Mouse (Mus musculus): Measurements from ENCODE around the gene Tmem178b. TPM values are rescaled to one million over a fixed set of nuclear protein-coding genes. Genes with fewer than 3 reads are reported as not detected.

The Tmem178b gene
- polyA plus RNA-seq, 1 experiment from 2014 or later = 29.8 TPM

GRCm38 (mm10) chr6:40217651-40218050, 344.6 kb downstream of the Tmem178b start:
- Histone ChIP-seq H3K9ac (replicated peaks) (no peak overlapping the region), H3K9me3 (no peaks in the 10 kb centered on the region), H3K36me3 (no peaks in the 10 kb centered on the region), H3K27me3 (no peaks in the 10 kb centered on the region), H3K4me1 (replicated peaks) (no peaks in the 10 kb centered on the region), H3K4me3 (replicated peaks) (no peak overlapping the region), H3K4me2 (replicated peaks) (no peak overlapping the region), H3K27ac (no peak overlapping the region)
- ATAC-seq = no peak
- 98% methylated on average over 3 of the region's 3 CpGs for WGBS

- no peak overlapping the region for H3K4me3 ChIP-seq (replicated peaks)
- H3K27me3 ChIP-seq = no peaks in the 10 kb centered on the region
- no peak overlapping the region for H3K4me2 ChIP-seq (replicated peaks)
Observed at GRCm38 (mm10) chr6:40220634-40221120, 347.6 kb downstream of the Tmem178b start.

GRCm38 (mm10) chr6:40225585-40226280, 352.7 kb downstream of the Tmem178b start:
- no peak for ATAC-seq
- H3K9ac ChIP-seq (replicated peaks) = no peak overlapping the region
- 0 out of 2 replicates have a peak, but pooled peaks cover 5% of the 10 kb centered on the region for H3K4me1 ChIP-seq (replicated peaks)
- H3K27me3 ChIP-seq = no peaks in the 10 kb centered on the region
- H3K9me3 ChIP-seq = no peaks in the 10 kb centered on the region
- H3K4me2 ChIP-seq (replicated peaks) = no peak overlapping the region
- no peaks in the 10 kb centered on the region for H3K36me3 ChIP-seq
- H3K4me3 ChIP-seq (replicated peaks) = no peak overlapping the region
- 88% methylated on average over 11 of the region's 11 CpGs for WGBS
- H3K27ac ChIP-seq = no peak overlapping the region

More at GRCm38 (mm10) chr6:40220634-40221120, 347.6 kb downstream of the Tmem178b start:
- Histone ChIP-seq H3K9me3 (no peaks in the 10 kb centered on the region), H3K4me1 (replicated peaks) (no peaks in the 10 kb centered on the region), H3K36me3 (no peaks in the 10 kb centered on the region), H3K9ac (replicated peaks) (no peak overlapping the region), H3K27ac (no peak overlapping the region)
- no peak for ATAC-seq

GRCm38 (mm10) chr6:40228981-40229380, 355.9 kb downstream of the Tmem178b start:
- H3K36me3 ChIP-seq = no peaks in the 10 kb centered on the region
- no peak overlapping the region for H3K4me2 ChIP-seq (replicated peaks)
- H3K27me3 ChIP-seq = no peaks in the 10 kb centered on the region
- H3K9ac ChIP-seq (replicated peaks) = no peak overlapping the region
- peaks cover 8% of the 10 kb centered on the region for H3K4me1 ChIP-seq (replicated peaks)
- no peaks in the 10 kb centered on the region for H3K9me3 ChIP-seq
- no peak for ATAC-seq
- WGBS = 82% methylated on average over 2 of the region's 2 CpGs
- no peak overlapping the region for H3K4me3 ChIP-seq (replicated peaks)
- H3K27ac ChIP-seq = no peak overlapping the region

- H3K9ac ChIP-seq (replicated peaks) = no peak overlapping the region
- no peak overlapping the region for H3K27ac ChIP-seq
- H3K27me3 ChIP-seq = no peaks in the 10 kb centered on the region
- H3K36me3 ChIP-seq = no peaks in the 10 kb centered on the region
- H3K4me2 ChIP-seq (replicated peaks) = no peak overlapping the region
- peaks cover 18% of the 10 kb centered on the region for H3K4me1 ChIP-seq (replicated peaks)
- H3K4me3 ChIP-seq (replicated peaks) = no peak overlapping the region
- H3K9me3 ChIP-seq = no peaks in the 10 kb centered on the region
- no peak for ATAC-seq
- WGBS = 92% methylated on average over 9 of the region's 9 CpGs
Observed at GRCm38 (mm10) chr6:40229985-40230384, 356.9 kb downstream of the Tmem178b start.

- Histone ChIP-seq H3K27me3 (no peaks in the 10 kb centered on the region), H3K4me2 (replicated peaks) (no peak overlapping the region), H3K9me3 (no peaks in the 10 kb centered on the region), H3K27ac (peak overlapping the region; percentile 72), H3K36me3 (no peaks in the 10 kb centered on the region), H3K9ac (replicated peaks) (no peak overlapping the region), H3K4me3 (replicated peaks) (no peak overlapping the region), H3K4me1 (replicated peaks) (peaks cover 16% of the 10 kb centered on the region)
- WGBS = 32% methylated on average over 5 of the region's 5 CpGs
- ATAC-seq = peak; percentile 32; the same call in 1 of the 2 replicates
Observed at GRCm38 (mm10) chr6:40234066-40234465, 361.0 kb downstream of the Tmem178b start.

GRCm38 (mm10) chr6:40235793-40236470, 362.9 kb downstream of the Tmem178b start:
- 45% methylated on average over 10 of the region's 10 CpGs for WGBS
- Histone ChIP-seq H3K4me3 (replicated peaks) (no peak overlapping the region), H3K9me3 (no peaks in the 10 kb centered on the region), H3K27me3 (no peaks in the 10 kb centered on the region), H3K4me1 (replicated peaks) (peaks cover 17% of the 10 kb centered on the region), H3K9ac (replicated peaks) (no peak overlapping the region), H3K4me2 (replicated peaks) (no peak overlapping the region), H3K27ac (no peak overlapping the region), H3K36me3 (no peaks in the 10 kb centered on the region)
- ATAC-seq = no peak

- H3K4me1 ChIP-seq (replicated peaks) = peaks cover 17% of the 10 kb centered on the region
- H3K9ac ChIP-seq (replicated peaks) = no peak overlapping the region
- H3K9me3 ChIP-seq = no peaks in the 10 kb centered on the region
- 0 out of 2 replicates have a peak, but pooled peaks have one; percentile 17 for ATAC-seq
- no peaks in the 10 kb centered on the region for H3K27me3 ChIP-seq
- 75% methylated on average over 13 of the region's 13 CpGs for WGBS
- H3K36me3 ChIP-seq = no peaks in the 10 kb centered on the region
- H3K4me3 ChIP-seq (replicated peaks) = no peak overlapping the region
- no peak overlapping the region for H3K4me2 ChIP-seq (replicated peaks)
- H3K27ac ChIP-seq = no peak overlapping the region
Observed at GRCm38 (mm10) chr6:40236841-40237765, 364.0 kb downstream of the Tmem178b start.

GRCm38 (mm10) chr6:40238857-40239256, 365.8 kb downstream of the Tmem178b start:
- peaks cover 15% of the 10 kb centered on the region for H3K4me1 ChIP-seq (replicated peaks)
- no peak overlapping the region for H3K27ac ChIP-seq
- H3K36me3 ChIP-seq = no peaks in the 10 kb centered on the region
- H3K4me3 ChIP-seq (replicated peaks) = no peak overlapping the region
- H3K9ac ChIP-seq (replicated peaks) = no peak overlapping the region
- no peaks in the 10 kb centered on the region for H3K9me3 ChIP-seq
- no peak overlapping the region for H3K4me2 ChIP-seq (replicated peaks)
- 67% methylated on average over 3 of the region's 3 CpGs for WGBS
- H3K27me3 ChIP-seq = no peaks in the 10 kb centered on the region
- peak; percentile 24; the same call in 1 of the 2 replicates for ATAC-seq

- Histone ChIP-seq H3K27me3 (no peaks in the 10 kb centered on the region), H3K9ac (replicated peaks) (no peak overlapping the region)
- ATAC-seq = no peak
Observed at GRCm38 (mm10) chr6:40240671-40241070, 367.6 kb downstream of the Tmem178b start.

GRCm38 (mm10) chr6:40247398-40247946, 374.4 kb downstream of the Tmem178b start:
- WGBS = 94% methylated on average over 17 of the region's 17 CpGs
- Histone ChIP-seq H3K36me3 (peaks cover 13% of the 10 kb centered on the region; the same call in 1 of the 2 replicates), H3K4me2 (replicated peaks) (no peak overlapping the region), H3K9ac (replicated peaks) (no peak overlapping the region), H3K9me3 (no peaks in the 10 kb centered on the region), H3K27ac (no peak overlapping the region), H3K4me1 (replicated peaks) (0 out of 2 replicates have a peak, but pooled peaks cover 3% of the 10 kb centered on the region), H3K27me3 (no peaks in the 10 kb centered on the region), H3K4me3 (replicated peaks) (no peak overlapping the region)
- ATAC-seq = peak; percentile 34; the same call in 1 of the 2 replicates

More at GRCm38 (mm10) chr6:40240671-40241070, 367.6 kb downstream of the Tmem178b start:
- H3K4me3 ChIP-seq (replicated peaks) = no peak overlapping the region
- H3K36me3 ChIP-seq = no peaks in the 10 kb centered on the region
- 77% methylated on average over 2 of the region's 2 CpGs for WGBS
- no peak overlapping the region for H3K27ac ChIP-seq
- H3K4me1 ChIP-seq (replicated peaks) = peaks cover 4% of the 10 kb centered on the region; the same call in 1 of the 2 replicates
- H3K9me3 ChIP-seq = no peaks in the 10 kb centered on the region
- no peak overlapping the region for H3K4me2 ChIP-seq (replicated peaks)

Measured in midbrain, embryonic 13.5 days (tissue).